Mouse (Mus musculus) liver, embryonic 14.5 days (tissue): ENCODE results near the gene Ttll11.

ENCODE experiments used
- CTCF ChIP-seq: IDR thresholded peaks from 2 replicates; pipeline ENCODE4 v1.5.1; 2016; ENCODE audit warnings: antibody characterized with exemption, low read depth, control low read depth
- EP300 ChIP-seq: IDR thresholded peaks from 2 replicates; pipeline ENCODE4 v1.6.1; 2016; ENCODE audit warnings: antibody characterized with exemption, low read depth

DNA sequence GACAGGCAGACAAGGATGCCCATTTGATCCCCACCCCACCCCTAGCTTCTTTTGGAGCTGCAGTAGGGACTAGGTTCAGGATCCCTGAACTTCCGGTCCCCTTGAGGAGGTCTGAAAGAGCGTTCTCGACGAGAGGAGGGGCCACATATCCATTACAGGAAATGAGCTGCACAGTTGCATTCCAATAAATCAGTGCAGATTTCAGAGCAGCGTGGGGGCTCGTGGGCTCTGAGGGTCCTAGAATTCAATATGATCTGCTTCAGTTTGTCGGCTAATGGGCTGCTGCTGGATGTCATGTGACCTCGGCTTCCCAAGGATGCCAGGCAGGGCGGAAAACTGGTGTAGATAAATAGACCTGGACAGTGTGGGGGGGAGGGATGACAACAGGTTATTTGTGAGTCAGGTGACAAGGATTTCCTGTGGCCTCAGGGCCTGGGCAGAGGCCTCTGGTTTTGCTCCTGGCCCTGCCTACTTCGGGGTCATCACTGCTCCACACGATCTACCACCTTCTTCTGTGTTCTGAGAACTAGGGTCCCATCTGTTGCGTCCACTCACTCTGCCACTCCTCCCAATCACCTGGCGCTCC is 240.0 kb downstream of the Ttll11 start:
- TF ChIP-seq CTCF (no peak), EP300 (no peak)
